Mouse (Mus musculus) forebrain, embryonic 10.5 days (tissue): ENCODE measurements around the gene Higd1a. TPM values are rescaled to one million over a fixed set of nuclear protein-coding genes. Genes with fewer than 3 reads are reported as not detected.
A peak's percentile ranks its signal among the peaks of the same experiment; 100 is the strongest.

ENCODE experiments used
- DNase-seq: peaks from one replicate; pipeline ENCODE4 v3.0.0-alpha.2; 2017; ENCODE audit warnings: low spot score; ENCODE audit errors: extremely low spot score
- H3K27ac ChIP-seq: fragments of 300-500 bp; sonication (generic); 2 replicates; pipeline ENCODE4 v1.5.1; 2016; ENCODE audit warnings: mild to moderate bottlenecking
- H3K27me3 ChIP-seq: fragments of 300-500 bp; sonication (generic); 2 replicates; pipeline ENCODE4 v1.6.1; 2016; ENCODE audit warnings: mild to moderate bottlenecking; ENCODE audit not compliant: poor library complexity, severe bottlenecking
- H3K36me3 ChIP-seq: fragments of 300-500 bp; sonication (generic); replicated peaks from 2 replicates; pipeline ENCODE4 v1.6.1; 2016; ENCODE audit warnings: mild to moderate bottlenecking, moderate library complexity
- H3K4me1 ChIP-seq: fragments of 300-500 bp; sonication (generic); 2 replicates; pipeline ENCODE4 v1.6.1; 2016
- H3K4me3 ChIP-seq: fragments of 300-500 bp; sonication (generic); 2 replicates; pipeline ENCODE4 v1.5.1; 2016; ENCODE audit warnings: mild to moderate bottlenecking, moderate library complexity
- H3K9me3 ChIP-seq: fragments of 300-500 bp; sonication (generic); 2 replicates; pipeline ENCODE4 v1.6.1; 2016; ENCODE audit warnings: mild to moderate bottlenecking, moderate library complexity
- WGBS: fragments of 180-500 bp; shearing (Covaris S2); methylation state at CpG from one replicate; pipeline ENCODE4 v1.1.7; 2016; 5-methylcytosine and 5-hydroxymethylcytosine counted together
- polyA plus RNA-seq: library from polyadenylated mRNA; unstranded; fragments of >200 nt; fragmentation: Nextera tagmentation; extraction: Ambion mirVana; gene quantifications from 2 replicates; pipeline ENCODE4 v1.2.1, GENCODE M21; 2016

Gene Higd1a
- polyA plus RNA-seq, 1 experiment from 2014 or later = 229 TPM

DNA sequence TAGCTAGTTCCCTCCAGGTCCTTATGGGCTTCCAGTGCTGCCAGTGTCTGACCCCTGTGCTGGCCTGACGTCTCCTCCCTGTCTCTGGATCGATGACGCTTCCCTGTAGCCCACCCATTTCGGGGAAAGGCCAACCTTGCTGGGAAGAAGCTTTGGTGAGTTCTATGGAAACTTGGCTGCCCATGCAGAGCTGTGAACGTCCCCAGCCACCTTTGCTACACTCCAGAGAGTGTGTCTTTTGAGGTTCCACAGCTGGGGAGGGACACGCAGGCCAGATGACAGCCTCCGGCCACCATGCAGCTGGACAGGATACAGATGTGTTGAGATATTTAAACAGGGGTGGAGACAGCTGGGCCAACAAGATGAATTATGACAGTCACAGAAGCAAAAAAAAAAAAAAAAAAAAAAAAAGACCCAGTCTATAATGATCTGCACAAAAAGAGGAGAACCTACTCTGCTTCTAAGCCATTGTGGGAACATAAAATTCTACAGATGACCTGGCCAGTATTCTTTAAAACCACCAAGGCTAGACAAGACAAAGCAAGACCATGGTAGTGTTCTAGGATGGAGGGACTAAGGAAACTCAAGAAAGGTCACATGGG is 37.3 kb upstream of the Higd1a start:
- no peak overlapping the region for H3K4me3 ChIP-seq
- H3K9me3 ChIP-seq = no peaks in the 10 kb centered on the region
- peaks cover 9% of the 10 kb centered on the region for H3K4me1 ChIP-seq
- H3K27me3 ChIP-seq = no peaks in the 10 kb centered on the region
- no peak for DNase-seq
- WGBS = 79% methylated on average over 7 of the region's 7 CpGs
- H3K27ac ChIP-seq = no peak overlapping the region
- no peaks in the 10 kb centered on the region for H3K36me3 ChIP-seq

GRCm38 (mm10) chr9:121894447-121894846 is 36.3 kb upstream of the Higd1a start:
- Histone ChIP-seq H3K27me3 (no peaks in the 10 kb centered on the region), H3K4me3 (no peak overlapping the region), H3K27ac (no peak overlapping the region), H3K9me3 (no peaks in the 10 kb centered on the region), H3K4me1 (peaks cover 13% of the 10 kb centered on the region), H3K36me3 (no peaks in the 10 kb centered on the region)
- 82% methylated on average over 7 of the region's 7 CpGs for WGBS
- DNase-seq = no peak

GRCm38 (mm10) chr9:121892057-121892687 is 34.0 kb upstream of the Higd1a start:
- Histone ChIP-seq H3K9me3 (no peaks in the 10 kb centered on the region), H3K36me3 (no peaks in the 10 kb centered on the region), H3K4me3 (no peak overlapping the region), H3K27ac (no peak overlapping the region), H3K4me1 (peaks cover 13% of the 10 kb centered on the region), H3K27me3 (no peaks in the 10 kb centered on the region)
- 91% methylated on average over 12 of the region's 12 CpGs for WGBS
- no peak for DNase-seq

- Histone ChIP-seq H3K27me3 (no peaks in the 10 kb centered on the region), H3K36me3 (no peaks in the 10 kb centered on the region), H3K4me1 (peaks cover 13% of the 10 kb centered on the region), H3K4me3 (no peak overlapping the region), H3K9me3 (no peaks in the 10 kb centered on the region), H3K27ac (no peak overlapping the region)
- 92% methylated on average over 9 of the region's 9 CpGs for WGBS
- DNase-seq = no peak
These were observed 33.1 kb upstream of the Higd1a start for GRCm38 (mm10) chr9:121891301-121891700.

GRCm38 (mm10) chr9:121890441-121890941 is 32.3 kb upstream of the Higd1a start:
- Histone ChIP-seq H3K4me1 (peaks cover 13% of the 10 kb centered on the region), H3K4me3 (no peak overlapping the region), H3K9me3 (no peaks in the 10 kb centered on the region), H3K27ac (no peak overlapping the region), H3K27me3 (no peaks in the 10 kb centered on the region), H3K36me3 (no peaks in the 10 kb centered on the region)
- DNase-seq = no peak
- WGBS = 61% methylated on average over 18 of the region's 18 CpGs

- Histone ChIP-seq H3K27ac (no peak overlapping the region), H3K4me1 (peaks cover 13% of the 10 kb centered on the region), H3K4me3 (no peak overlapping the region), H3K27me3 (no peaks in the 10 kb centered on the region), H3K36me3 (no peaks in the 10 kb centered on the region), H3K9me3 (no peaks in the 10 kb centered on the region)
- DNase-seq = no peak
- WGBS = 90% methylated on average over 4 of the region's 4 CpGs
These were observed 31.8 kb upstream of the Higd1a start for GRCm38 (mm10) chr9:121889927-121890440.

GRCm38 (mm10) chr9:121882015-121882457 is 23.9 kb upstream of the Higd1a start:
- Histone ChIP-seq H3K4me1 (peaks cover 6% of the 10 kb centered on the region), H3K4me3 (no peak overlapping the region), H3K27me3 (no peaks in the 10 kb centered on the region), H3K9me3 (no peaks in the 10 kb centered on the region), H3K36me3 (no peaks in the 10 kb centered on the region), H3K27ac (no peak overlapping the region)
- WGBS = 83% methylated on average over 7 of the region's 7 CpGs
- DNase-seq = no peak

GRCm38 (mm10) chr9:121881301-121881700 is 23.1 kb upstream of the Higd1a start:
- H3K4me1 ChIP-seq = peaks cover 6% of the 10 kb centered on the region
- WGBS = 82% methylated on average over 6 of the region's 6 CpGs
- no peak overlapping the region for H3K4me3 ChIP-seq
- no peak for DNase-seq
- no peaks in the 10 kb centered on the region for H3K9me3 ChIP-seq
- H3K36me3 ChIP-seq = no peaks in the 10 kb centered on the region
- no peak overlapping the region for H3K27ac ChIP-seq
- H3K27me3 ChIP-seq = no peaks in the 10 kb centered on the region

DNA sequence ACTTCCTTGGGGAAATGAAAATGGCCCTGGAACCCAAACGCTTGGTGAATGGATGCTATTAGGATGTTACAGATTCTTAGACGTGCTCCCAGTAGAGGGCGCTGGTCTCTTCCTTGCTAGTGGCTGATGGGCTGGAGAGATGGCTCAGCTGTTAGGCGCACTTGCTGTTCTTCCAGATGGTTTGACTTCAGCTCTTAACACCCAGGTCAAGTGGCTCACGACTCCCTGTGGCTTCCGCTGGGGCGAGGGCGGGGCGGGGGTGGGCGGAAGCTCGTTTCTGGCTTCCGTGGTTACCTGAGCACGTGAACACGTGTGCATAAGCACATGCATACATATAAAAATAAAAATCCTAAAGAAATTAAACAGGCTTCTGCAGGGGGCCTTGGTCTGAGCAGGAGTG is 22.7 kb upstream of the Higd1a start:
- Histone ChIP-seq H3K4me3 (no peak overlapping the region), H3K9me3 (no peaks in the 10 kb centered on the region), H3K27me3 (no peaks in the 10 kb centered on the region), H3K27ac (no peak overlapping the region), H3K4me1 (peaks cover 6% of the 10 kb centered on the region), H3K36me3 (no peaks in the 10 kb centered on the region)
- 25% methylated on average over 14 of the region's 14 CpGs for WGBS
- peak; percentile 56 for DNase-seq

- no peaks in the 10 kb centered on the region for H3K36me3 ChIP-seq
- DNase-seq = peak; percentile 51
- H3K27ac ChIP-seq = no peak overlapping the region
- no peaks in the 10 kb centered on the region for H3K9me3 ChIP-seq
- no peak overlapping the region for H3K4me3 ChIP-seq
- peaks cover 6% of the 10 kb centered on the region for H3K4me1 ChIP-seq
- H3K27me3 ChIP-seq = no peaks in the 10 kb centered on the region
- WGBS = 26% methylated on average over 3 of the region's 3 CpGs
These were observed 19.0 kb upstream of the Higd1a start for GRCm38 (mm10) chr9:121877052-121877740.

GRCm38 (mm10) chr9:121873578-121873977 is 15.4 kb upstream of the Higd1a start:
- H3K4me3 ChIP-seq = no peak overlapping the region
- DNase-seq = no peak
- no peaks in the 10 kb centered on the region for H3K36me3 ChIP-seq

GRCm38 (mm10) chr9:121872062-121872683 is 14.0 kb upstream of the Higd1a start:
- no peak overlapping the region for H3K4me3 ChIP-seq
- H3K27ac ChIP-seq = no peak overlapping the region
- WGBS = 83% methylated on average over 2 of the region's 2 CpGs
- no peaks in the 10 kb centered on the region; the same call in 1 of the 2 replicates for H3K4me1 ChIP-seq
- no peaks in the 10 kb centered on the region for H3K27me3 ChIP-seq
- DNase-seq = no peak
- no peaks in the 10 kb centered on the region for H3K36me3 ChIP-seq
- H3K9me3 ChIP-seq = no peaks in the 10 kb centered on the region

More at GRCm38 (mm10) chr9:121873578-121873977, 15.4 kb upstream of the Higd1a start:
- Histone ChIP-seq H3K27ac (no peak overlapping the region), H3K27me3 (no peaks in the 10 kb centered on the region), H3K4me1 (no peaks in the 10 kb centered on the region; the same call in 1 of the 2 replicates), H3K9me3 (no peaks in the 10 kb centered on the region)
